Mouse (Mus musculus): ENCODE measurements at regions not wholly inside any gene's neighbourhood (a gene's known extent, or its start where the extent isn't known, plus 50 kb on each side); places are given as distances from the start of the nearest gene placed in this dataset.

DNA sequence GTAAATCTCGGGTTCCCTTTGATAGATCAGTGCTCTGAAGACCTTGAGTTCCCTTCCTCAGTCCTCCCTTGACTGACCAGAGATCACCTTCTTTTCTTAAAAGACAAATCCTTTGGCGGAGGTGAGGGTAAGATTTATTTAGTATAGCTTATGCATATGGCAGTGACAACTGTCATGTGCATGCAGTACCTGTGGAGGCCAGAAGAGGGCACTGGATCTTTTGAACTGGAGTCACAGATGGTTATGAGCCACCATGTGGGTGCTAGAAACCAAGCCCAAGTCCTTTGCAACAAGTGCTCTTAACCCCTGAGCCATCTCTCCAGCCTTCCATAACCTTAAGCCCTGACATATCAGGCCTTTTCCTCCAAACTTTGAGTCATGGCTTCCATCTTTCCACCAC lies 110.4 kb upstream of the Foxn2 start:
- no peak for TF ChIP-seq GATA1 (IDR thresholded peaks at IDR 0.05; ENCODE audit: low read length)

DNA sequence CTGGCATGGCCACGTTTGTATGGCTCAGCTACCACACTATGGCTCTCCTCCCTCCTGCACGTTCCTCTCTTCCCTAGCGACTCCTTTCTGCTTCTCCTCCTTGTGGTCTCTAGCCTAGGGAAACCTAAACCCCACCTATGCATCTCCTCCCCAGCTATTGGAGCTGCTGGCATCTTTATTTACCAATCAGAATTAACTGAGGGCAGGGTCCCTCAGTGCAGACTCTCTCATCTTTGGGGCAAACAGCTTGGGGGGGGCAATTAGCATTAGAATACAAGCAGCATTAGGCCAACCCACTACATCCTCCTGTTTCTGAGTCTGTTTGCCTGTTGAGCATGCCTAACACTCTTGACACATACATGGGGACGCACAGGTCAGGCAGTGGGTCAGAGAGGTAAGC lies 106.7 kb upstream of the Foxn2 start:
- TF ChIP-seq GATA1 (IDR thresholded peaks at IDR 0.05; ENCODE audit: low read length): no peak

DNA sequence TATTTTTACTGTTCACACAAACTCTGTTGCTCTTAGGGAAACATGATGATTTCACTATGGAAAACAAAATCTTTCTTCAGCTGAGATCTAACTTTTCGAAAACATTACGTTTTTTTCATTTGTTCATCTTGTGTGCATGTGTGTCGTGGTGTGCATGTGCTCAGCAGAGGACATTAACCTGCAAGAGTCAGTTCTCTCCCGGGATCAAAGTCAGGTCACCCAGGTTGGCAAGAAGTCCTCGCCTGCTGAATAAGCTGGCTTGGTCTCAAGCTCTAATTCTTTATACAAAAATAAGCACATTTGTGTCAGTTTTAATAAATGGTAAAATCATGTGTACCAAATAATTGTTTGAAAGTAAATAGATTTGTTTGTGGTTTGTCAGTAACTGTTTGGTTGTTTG lies 105.2 kb upstream of the Foxn2 start:
- TF ChIP-seq GATA1 (IDR thresholded peaks at IDR 0.05; ENCODE audit: low read length): no peak

DNA sequence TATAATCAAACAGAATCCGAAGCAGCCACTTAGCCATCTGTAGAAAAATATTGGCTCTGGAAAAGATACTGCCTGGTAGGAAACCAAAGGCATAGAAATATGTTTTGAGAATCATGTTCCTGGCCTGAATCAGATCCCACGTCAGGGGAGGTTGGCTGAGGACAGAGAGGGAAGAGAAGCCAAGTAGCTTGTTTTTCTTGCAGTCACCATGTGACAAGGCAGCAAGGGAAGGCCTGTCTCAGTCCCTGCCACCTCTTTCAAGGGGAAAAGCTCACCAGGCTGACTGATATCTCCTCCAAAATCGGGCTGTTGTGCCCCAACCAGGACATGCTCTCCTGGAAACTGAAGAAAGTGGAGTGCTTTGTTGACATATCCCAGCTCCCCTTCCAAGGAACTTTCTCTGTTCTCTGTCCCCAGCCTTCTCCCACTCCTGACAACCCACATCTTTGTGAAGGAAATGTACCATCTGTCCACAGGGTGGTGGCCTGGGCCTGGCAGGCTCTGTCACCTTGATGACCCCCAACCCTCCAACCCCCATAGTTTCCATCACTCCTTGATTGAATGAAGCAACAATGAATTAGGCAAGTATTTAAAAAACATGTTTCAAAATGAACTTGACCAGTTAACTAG lies 104.3 kb upstream of the Foxn2 start:
- TF ChIP-seq GATA1 (IDR thresholded peaks at IDR 0.05; ENCODE audit: low read length): no peak

DNA sequence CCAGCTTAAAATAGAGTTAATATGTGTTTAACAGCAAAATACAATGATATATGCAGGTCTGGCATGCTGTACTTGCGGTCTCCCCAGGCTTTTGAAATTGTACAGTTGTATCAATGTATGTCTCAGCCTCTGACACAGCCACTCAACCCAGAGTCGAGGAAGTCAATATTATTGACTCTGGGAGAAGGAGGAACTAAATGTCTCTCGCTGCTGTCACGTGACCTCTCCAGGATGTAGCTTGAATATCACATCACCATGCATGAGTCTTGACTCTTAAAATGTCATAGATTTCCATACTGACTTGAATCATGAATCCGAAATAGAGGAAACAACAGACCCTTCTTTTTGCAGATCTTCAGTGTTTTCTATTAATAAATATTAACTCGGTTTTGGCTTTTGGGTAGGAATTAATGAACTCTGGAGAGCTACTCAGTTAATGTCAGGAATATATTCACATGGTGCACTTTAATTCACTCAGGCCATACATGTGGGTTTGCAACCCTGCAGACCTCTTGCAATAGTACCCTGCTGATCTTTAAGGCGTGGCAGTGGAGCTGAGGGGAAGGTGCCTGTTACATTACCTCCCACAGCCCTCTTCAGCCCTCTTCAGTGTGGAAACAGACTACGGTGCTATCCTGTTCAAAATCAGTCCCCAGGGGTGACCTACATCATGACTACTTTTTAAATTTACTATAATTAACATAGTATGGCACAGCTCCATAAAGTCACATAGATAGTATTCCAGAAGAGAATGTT lies 102.7 kb upstream of the Foxn2 start:
- TF ChIP-seq GATA1 (IDR thresholded peaks at IDR 0.05; ENCODE audit: low read length): no peak

DNA sequence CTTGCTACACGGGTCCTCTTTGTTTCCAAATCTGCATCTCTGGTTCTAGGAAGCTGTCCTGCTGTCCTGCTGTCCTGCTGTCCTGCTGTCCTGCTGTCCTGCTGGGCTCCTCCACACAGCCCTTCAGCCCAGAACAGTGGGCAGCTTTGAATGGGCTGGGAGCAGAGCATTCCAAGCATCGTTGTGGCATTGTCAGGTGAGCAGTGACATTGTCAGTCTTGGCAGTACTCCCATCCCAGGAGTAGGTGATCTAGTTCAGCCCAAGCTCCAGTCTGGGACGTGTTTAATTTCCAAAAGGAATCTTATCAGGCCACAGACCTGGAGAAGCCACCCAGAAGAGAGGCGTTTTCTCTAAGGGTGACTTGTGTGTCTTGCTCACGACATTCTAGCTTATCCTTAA lies 99.4 kb upstream of the Foxn2 start:
- TF ChIP-seq GATA1 (IDR thresholded peaks at IDR 0.05; ENCODE audit: low read length): no peak

DNA sequence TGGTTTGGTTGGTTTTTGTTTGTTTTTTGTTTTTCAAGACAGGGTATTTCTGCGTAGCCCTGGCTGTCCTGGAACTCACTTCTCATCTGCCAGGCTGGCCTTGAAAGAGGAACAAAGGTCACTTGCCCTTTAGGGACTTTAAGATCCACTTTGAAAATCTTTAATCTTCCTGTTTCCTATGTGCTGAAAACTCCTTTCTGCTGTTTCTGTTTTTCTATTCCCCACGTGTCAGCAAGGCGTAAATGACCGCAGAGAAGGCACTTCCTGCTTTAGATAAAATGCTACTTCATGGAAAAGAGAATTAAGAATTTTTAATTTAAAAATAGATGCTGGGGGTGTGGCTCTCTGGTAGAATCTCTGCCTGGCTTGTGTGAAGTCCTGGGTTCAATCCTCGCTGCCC lies 98.9 kb upstream of the Foxn2 start:
- TF ChIP-seq GATA1 (IDR thresholded peaks at IDR 0.05; ENCODE audit: low read length): no peak

DNA sequence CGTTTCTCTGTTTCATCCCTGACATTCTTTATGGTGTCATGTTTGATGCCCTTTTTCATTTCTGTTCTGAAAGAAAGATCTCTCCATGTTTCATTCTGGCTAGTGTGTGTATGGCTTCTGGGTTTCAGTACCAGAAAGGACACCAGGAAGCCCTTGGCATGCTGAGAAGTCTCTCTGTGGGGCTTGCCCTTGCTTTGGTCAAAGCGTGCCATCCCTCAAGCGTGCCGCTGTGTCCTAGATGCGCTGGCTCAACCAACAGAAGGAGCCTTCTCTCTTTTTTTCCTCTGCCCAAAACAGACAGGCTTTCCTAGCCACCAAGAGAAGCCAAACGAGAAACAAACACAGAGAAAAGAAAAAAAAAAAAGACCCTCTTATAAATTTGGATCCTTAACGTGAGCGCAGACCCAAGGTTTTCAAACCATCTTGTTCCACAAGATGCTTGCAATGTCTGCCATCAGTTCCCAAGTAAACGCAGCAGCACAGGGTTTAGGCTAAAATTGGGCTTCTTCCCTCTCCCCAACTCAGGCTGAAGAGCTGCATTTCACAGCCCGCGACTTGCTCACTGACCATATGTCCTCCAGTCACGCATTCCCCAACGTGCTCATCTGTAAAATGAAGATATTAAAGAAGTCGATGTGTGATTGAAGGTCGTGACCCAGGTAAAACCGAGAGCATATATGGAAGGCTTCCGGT lies 97.3 kb upstream of the Foxn2 start:
- no peak for TF ChIP-seq GATA1 (IDR thresholded peaks at IDR 0.05; ENCODE audit: low read length)

DNA sequence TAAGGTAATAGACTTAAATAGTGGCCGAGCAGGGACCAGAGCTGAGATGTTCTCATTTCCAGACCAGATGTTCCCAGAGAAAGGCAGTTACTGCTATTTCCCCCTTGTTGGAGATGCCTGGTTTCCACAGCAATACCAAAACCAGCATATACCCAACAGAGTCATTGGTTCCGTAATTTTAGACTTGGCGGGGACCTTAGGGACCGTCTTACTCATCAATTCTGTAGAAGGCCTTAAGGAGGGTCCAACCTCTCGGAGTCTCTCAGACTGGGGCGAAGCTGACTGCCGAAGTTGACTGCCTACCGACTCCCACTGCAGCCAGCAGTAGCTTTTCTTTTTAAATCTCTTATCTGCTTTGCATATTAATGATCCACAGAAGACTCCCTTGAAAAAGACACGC lies 95.1 kb upstream of the Foxn2 start:
- no peak for TF ChIP-seq GATA1 (IDR thresholded peaks at IDR 0.05; ENCODE audit: low read length)

DNA sequence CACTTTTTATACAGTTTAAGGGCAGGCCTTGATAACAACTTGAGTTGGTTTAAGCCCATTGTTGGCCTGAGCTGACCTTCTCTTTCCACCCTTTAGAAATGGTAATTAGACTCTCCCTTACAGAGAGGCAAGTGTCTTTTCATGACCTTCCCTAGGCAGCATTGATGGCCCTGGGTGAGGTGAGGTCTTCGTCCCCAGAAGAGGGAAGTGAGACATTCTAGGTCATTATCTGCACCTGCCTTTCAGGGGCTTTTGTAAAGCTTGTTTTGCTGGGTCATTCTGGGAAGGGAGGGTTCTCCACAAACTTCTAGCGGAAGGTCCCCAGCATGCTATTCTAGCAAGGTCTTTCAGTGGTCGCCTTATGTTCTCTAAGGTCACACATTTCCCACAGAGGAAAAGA lies 93.6 kb upstream of the Foxn2 start:
- no peak for TF ChIP-seq GATA1 (IDR thresholded peaks at IDR 0.05; ENCODE audit: low read length)

DNA sequence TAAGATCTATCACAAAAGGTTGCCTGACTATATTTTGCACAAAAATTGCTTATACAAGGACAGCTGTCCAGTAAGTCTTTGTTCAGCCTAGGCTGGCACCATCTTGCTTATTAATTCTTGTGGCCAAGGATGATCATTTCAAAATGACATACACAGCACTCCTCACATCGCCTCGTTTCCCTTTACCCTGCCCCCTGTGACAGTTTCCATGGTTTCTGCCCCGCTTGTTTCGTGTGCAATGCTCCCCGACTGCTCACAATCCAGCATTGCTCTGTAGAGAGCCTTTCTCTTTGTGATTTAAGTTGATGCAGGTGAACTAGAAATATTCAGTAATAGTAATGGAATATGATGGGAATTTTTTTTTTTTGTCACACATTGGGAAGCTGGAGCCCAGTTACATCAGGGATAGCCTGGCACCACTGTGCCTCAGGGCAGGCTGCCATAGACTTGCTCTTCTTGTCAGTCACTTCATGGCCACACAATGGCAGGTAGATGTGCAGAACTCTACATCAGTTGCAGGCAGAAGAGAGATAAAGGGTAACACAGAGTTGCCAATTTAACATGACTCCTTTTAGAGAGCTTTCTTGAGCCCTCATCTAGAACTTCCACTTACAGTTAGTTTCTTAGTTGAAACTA lies 90.6 kb upstream of the Foxn2 start:
- no peak for TF ChIP-seq GATA1 (IDR thresholded peaks at IDR 0.05; ENCODE audit: low read length)

DNA sequence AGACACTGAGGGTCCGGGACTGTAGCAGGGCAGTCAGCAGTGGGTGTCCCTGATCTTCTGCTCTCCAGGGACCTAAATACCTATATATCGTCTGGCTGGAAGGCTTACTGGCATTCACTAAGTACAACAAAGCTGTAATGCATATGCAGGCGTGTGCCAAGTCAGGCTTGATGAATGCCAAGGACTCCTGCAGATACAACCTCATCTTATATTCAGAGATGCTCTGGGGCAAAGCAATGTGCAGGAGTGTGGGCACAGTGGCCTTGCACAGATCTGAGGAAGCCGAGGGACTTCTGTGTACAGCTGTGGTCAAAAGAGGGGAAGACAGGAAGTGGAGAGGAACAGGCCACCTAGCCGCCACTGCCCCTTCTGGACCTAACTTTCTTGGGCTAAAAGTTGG lies 89.5 kb upstream of the Foxn2 start:
- TF ChIP-seq GATA1 (IDR thresholded peaks at IDR 0.05; ENCODE audit: low read length): no peak

DNA sequence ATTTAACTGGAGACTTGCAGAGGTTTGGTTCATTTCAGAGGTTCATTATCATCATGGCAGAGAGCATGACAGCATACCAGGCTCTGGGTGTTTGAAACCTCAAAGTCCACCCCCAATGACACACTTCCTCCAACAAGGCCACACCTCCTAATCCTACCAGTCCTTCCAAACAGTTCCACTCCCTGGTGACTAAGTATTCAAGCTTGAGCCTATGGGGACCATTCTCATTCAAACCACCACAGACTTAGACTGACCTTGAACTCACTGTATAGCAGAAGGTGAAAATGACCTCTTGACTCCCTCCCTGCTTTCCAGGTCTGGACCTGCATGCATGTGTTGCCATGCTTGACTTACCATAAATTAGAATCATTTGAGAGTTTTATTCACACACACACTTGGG lies 87.6 kb upstream of the Foxn2 start:
- no peak for TF ChIP-seq GATA1 (IDR thresholded peaks at IDR 0.05; ENCODE audit: low read length)

DNA sequence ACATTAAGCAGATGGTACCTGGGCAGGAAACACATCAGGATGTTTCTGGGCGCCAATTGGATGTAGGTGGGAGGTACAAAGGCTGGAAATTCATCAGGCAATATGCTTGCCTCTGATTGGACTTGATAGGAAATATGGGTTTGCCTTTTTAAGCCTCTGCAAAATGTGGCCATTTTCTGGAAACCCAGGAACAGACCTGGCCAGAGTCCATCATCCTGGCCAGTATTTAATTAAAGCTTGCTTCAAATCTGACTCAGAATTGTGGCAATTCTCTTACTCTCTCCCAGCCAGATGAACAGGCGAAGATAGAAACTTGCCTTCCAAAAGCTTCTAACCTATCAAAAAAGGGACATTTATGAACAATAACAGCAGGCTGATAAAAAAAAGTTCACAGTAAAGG lies 79.3 kb upstream of the Foxn2 start:
- no peak for TF ChIP-seq GATA1 (IDR thresholded peaks at IDR 0.05; ENCODE audit: low read length)

DNA sequence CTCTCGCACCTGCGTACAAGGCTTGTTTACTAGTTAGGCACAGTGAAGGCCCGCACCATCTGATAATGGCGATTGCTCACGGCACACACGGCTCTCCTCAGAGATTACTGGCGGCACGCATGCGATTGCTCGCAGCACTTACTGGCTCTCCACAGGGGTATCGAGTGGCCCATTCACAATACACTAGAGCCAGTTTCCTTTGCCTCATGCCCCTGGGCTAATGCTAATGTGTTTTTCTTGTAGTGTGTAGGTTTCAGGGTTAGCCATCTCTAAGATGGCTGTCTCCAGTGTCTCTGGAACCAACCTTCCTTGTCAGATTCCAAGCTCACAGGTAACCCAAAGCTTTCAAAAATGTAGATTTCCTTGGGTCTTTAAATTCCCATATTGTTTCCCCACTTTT lies 78.1 kb upstream of the Foxn2 start:
- TF ChIP-seq GATA1 (IDR thresholded peaks at IDR 0.05; ENCODE audit: low read length): no peak

DNA sequence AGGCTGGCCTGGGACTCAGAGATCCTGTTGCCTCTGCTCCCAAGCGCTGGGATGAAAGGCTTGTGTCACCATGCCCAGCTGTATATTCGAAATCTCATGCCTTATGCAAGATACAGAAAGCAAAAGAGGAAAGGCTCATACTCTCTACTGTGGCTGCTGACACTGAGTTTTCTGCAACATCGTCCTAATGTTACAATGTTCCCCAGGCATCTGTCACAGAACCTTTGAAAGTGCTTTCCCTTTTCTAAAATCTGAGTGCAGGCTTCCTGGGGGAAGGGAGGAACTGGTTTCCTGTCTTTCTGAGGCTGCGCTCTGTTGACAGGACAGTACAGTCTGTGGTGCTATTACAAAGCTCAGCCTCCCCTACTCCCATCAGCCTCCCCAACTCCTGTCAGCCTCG lies 72.6 kb upstream of the Foxn2 start:
- no peak for TF ChIP-seq GATA1 (IDR thresholded peaks at IDR 0.05; ENCODE audit: low read length)
